Mouse (Mus musculus): ENCODE measurements around the gene Lce1i. TPM values are rescaled to one million over a fixed set of nuclear protein-coding genes. Genes with fewer than 3 reads are reported as not detected.

Lce1i gene
- polyA plus RNA-seq, 1 experiment from 2014 or later, result not detected

DNA sequence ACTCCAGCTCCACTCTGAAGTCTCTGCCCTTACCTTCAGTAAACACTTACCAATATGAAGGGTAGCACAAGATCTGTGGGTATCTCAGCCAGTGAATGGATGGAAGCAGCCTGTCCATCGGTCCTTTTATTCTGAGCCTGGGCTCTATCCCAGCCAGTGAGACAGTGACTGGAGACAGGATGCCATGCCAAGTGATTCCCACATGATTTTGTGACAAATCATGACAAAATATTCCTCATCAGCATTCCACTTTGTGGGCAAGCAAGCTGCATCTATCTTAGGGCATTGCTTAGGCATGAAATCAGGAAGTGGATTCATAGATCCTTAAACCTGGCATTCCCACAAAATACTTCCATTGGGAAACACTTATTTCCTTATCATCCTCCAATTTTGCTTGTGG lies 26.5 kb downstream of the Lce1i start, which contains the start of gene Lce1g:
Gene Lce1g (minus strand): TSS at position 101 of the 400 bp plus-strand sequence.
- no peak within 1 kb of the TSS for H3K9ac ChIP-seq (replicated peaks; ENCODE audit: low read length)
- no peaks in the 10 kb centered on the region for H3K27me3 ChIP-seq (ENCODE audit: insufficient read depth, low read length)
- no peak within 1 kb of the TSS for H3K27ac ChIP-seq (ENCODE audit: low read length)
- no peaks in the 10 kb centered on the region for H3K36me3 ChIP-seq (ENCODE audit: insufficient read depth, low read length)
- ATAC-seq (ENCODE audit: low FRiP score, low TSS enrichment), result no peak
- H3K4me3 ChIP-seq (ENCODE audit: low read length), result no peak within 1 kb of the TSS
- H3K9me3 ChIP-seq (ENCODE audit: low read length), result no peaks in the 10 kb centered on the region
- no peaks in the 10 kb centered on the region for H3K4me1 ChIP-seq (ENCODE audit: insufficient read depth, low read length)
- WGBS, result 100% methylated on average over 1 of the region's 1 CpGs
- H3K4me2 ChIP-seq (replicated peaks; ENCODE audit: low read depth, low read length), result no peak within 1 kb of the TSS

DNA sequence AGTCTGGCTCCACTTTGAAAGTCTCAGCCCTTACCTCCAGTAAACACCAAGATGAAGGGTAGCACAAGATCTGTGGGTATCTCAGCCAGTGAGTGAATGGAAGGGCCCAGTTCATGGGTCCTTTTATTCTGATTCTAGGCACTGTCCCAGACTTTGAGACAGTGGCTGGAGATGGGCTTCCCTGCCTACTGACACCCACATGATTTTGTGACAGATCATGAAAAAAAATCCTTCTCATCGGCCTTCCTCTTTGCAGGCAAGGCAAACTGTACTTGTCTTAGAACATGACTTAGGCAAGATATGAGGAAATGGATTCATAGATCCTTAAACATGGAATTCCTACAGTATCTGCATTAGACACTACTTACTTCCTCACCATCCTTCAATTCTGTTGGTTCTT lies 39.7 kb downstream of the Lce1i start, which contains the start of gene Gm38119:
Gene Gm38119 (minus strand): TSS at position 101 of the 400 bp plus-strand sequence.
- no peak for ATAC-seq (ENCODE audit: low FRiP score, low TSS enrichment)
- 83% methylated on average over 1 of the region's 1 CpGs for WGBS

More for the DNA sequence above, 39.7 kb downstream of the Lce1i start, which contains the start of gene Gm38119:
- no peak within 1 kb of the TSS for H3K27ac ChIP-seq (ENCODE audit: low read length)
- H3K4me2 ChIP-seq (replicated peaks; ENCODE audit: low read depth, low read length), result no peak within 1 kb of the TSS
- H3K4me1 ChIP-seq (ENCODE audit: insufficient read depth, low read length), result no peaks in the 10 kb centered on the region
- H3K36me3 ChIP-seq (ENCODE audit: insufficient read depth, low read length), result no peaks in the 10 kb centered on the region
- no peak within 1 kb of the TSS for H3K9ac ChIP-seq (replicated peaks; ENCODE audit: low read length)
- no peaks in the 10 kb centered on the region for H3K9me3 ChIP-seq (ENCODE audit: low read length)
- H3K4me3 ChIP-seq (ENCODE audit: low read length), result no peak within 1 kb of the TSS
- H3K27me3 ChIP-seq (ENCODE audit: insufficient read depth, low read length), result no peaks in the 10 kb centered on the region

Other genes starting within 250 kb of the Lce1i start
- gene 2310046K23Rik, start 244.4 kb downstream of the Lce1i start, polyA plus RNA-seq (2015; fragmentation: Nextera tagmentation; extraction: Ambion mirVana), result not detected in 2 replicates
- gene Ivl, start 205.2 kb downstream of the Lce1i start, polyA plus RNA-seq (2015; fragmentation: Nextera tagmentation; extraction: Ambion mirVana), result 0.64 and 1.4 TPM in 2 replicates
- not detected in 2 replicates for gene Smcp, start 189.9 kb downstream of the Lce1i start, polyA plus RNA-seq (2015; fragmentation: Nextera tagmentation; extraction: Ambion mirVana)
- not detected in 2 replicates for gene 2210017I01Rik, start 171.4 kb downstream of the Lce1i start, polyA plus RNA-seq (2015; fragmentation: Nextera tagmentation; extraction: Ambion mirVana)
- not detected in 2 replicates for gene Lce6a, start 157.2 kb downstream of the Lce1i start, polyA plus RNA-seq (2015; fragmentation: Nextera tagmentation; extraction: Ambion mirVana)
- not detected in 2 replicates for gene Lce1a1, start 130.6 kb downstream of the Lce1i start, polyA plus RNA-seq (2015; fragmentation: Nextera tagmentation; extraction: Ambion mirVana)
- gene Lce1b, start 122.0 kb downstream of the Lce1i start, polyA plus RNA-seq (2015; fragmentation: Nextera tagmentation; extraction: Ambion mirVana), result not detected in 2 replicates
- gene Lce1a2, start 108.6 kb downstream of the Lce1i start, polyA plus RNA-seq (2015; fragmentation: Nextera tagmentation; extraction: Ambion mirVana), result not detected in 2 replicates
- gene Lce1c, start 99.7 kb downstream of the Lce1i start, polyA plus RNA-seq (2015; fragmentation: Nextera tagmentation; extraction: Ambion mirVana), result not detected in 2 replicates
- not detected in 2 replicates for gene Lce1d, start 91.7 kb downstream of the Lce1i start, polyA plus RNA-seq (2015; fragmentation: Nextera tagmentation; extraction: Ambion mirVana)
- not detected in 2 replicates for gene Lce1e, start 69.8 kb downstream of the Lce1i start, polyA plus RNA-seq (2015; fragmentation: Nextera tagmentation; extraction: Ambion mirVana)
- not detected in 2 replicates for gene Lce1f, start 58.5 kb downstream of the Lce1i start, polyA plus RNA-seq (2015; fragmentation: Nextera tagmentation; extraction: Ambion mirVana)
- gene Gm38119, start 39.8 kb downstream of the Lce1i start, polyA plus RNA-seq (2015; fragmentation: Nextera tagmentation; extraction: Ambion mirVana), result not detected in 2 replicates
- 0.17 TPM in 1 of 2 replicates, not detected in the other for gene Lce1g, start 26.6 kb downstream of the Lce1i start, polyA plus RNA-seq (2015; fragmentation: Nextera tagmentation; extraction: Ambion mirVana)
- gene Lce1h, start 13.8 kb downstream of the Lce1i start, polyA plus RNA-seq (2015; fragmentation: Nextera tagmentation; extraction: Ambion mirVana), result not detected in 2 replicates
- not detected in 2 replicates for gene Lce1j, start 11.6 kb upstream of the Lce1i start, polyA plus RNA-seq (2015; fragmentation: Nextera tagmentation; extraction: Ambion mirVana)
- not detected in 2 replicates for gene Lce1k, start 29.0 kb upstream of the Lce1i start, polyA plus RNA-seq (2015; fragmentation: Nextera tagmentation; extraction: Ambion mirVana)
- gene Kprp, start 48.3 kb upstream of the Lce1i start, polyA plus RNA-seq (2015; fragmentation: Nextera tagmentation; extraction: Ambion mirVana), result 0.07 TPM in 1 of 2 replicates, not detected in the other
- gene Lce1l, start 72.4 kb upstream of the Lce1i start, polyA plus RNA-seq (2015; fragmentation: Nextera tagmentation; extraction: Ambion mirVana), result not detected in 2 replicates
- not detected in 2 replicates for gene 2310050C09Rik, start 91.3 kb upstream of the Lce1i start, polyA plus RNA-seq (2015; fragmentation: Nextera tagmentation; extraction: Ambion mirVana)
- not detected in 2 replicates for gene Lce3a, start 147.3 kb upstream of the Lce1i start, polyA plus RNA-seq (2015; fragmentation: Nextera tagmentation; extraction: Ambion mirVana)
- gene Lce3b, start 154.1 kb upstream of the Lce1i start, polyA plus RNA-seq (2015; fragmentation: Nextera tagmentation; extraction: Ambion mirVana), result not detected in 2 replicates
- gene Lce3c, start 165.6 kb upstream of the Lce1i start, polyA plus RNA-seq (2015; fragmentation: Nextera tagmentation; extraction: Ambion mirVana), result not detected in 2 replicates
- gene Lce3d, start 178.5 kb upstream of the Lce1i start, polyA plus RNA-seq (2015; fragmentation: Nextera tagmentation; extraction: Ambion mirVana), result not detected in 2 replicates
- gene Lce3e, start 188.2 kb upstream of the Lce1i start, polyA plus RNA-seq (2015; fragmentation: Nextera tagmentation; extraction: Ambion mirVana), result not detected in 2 replicates
- not detected in 2 replicates for gene Lce3f, start 213.3 kb upstream of the Lce1i start, polyA plus RNA-seq (2015; fragmentation: Nextera tagmentation; extraction: Ambion mirVana)
- gene Crct1, start 236.8 kb upstream of the Lce1i start, polyA plus RNA-seq (2015; fragmentation: Nextera tagmentation; extraction: Ambion mirVana), result 0.39 and 0.42 TPM in 2 replicates
- not detected in 2 replicates for gene Lce1m, start 240.2 kb upstream of the Lce1i start, polyA plus RNA-seq (2015; fragmentation: Nextera tagmentation; extraction: Ambion mirVana)